Mouse (Mus musculus): ENCODE results near the gene Hoxa1.

Hoxa1 gene

GRCm38 (mm10) chr6:52157466-52158275 is 446 bp downstream of the Hoxa1 start:
- no peak for DNase-seq (ENCODE audit: low spot score)

DNA sequence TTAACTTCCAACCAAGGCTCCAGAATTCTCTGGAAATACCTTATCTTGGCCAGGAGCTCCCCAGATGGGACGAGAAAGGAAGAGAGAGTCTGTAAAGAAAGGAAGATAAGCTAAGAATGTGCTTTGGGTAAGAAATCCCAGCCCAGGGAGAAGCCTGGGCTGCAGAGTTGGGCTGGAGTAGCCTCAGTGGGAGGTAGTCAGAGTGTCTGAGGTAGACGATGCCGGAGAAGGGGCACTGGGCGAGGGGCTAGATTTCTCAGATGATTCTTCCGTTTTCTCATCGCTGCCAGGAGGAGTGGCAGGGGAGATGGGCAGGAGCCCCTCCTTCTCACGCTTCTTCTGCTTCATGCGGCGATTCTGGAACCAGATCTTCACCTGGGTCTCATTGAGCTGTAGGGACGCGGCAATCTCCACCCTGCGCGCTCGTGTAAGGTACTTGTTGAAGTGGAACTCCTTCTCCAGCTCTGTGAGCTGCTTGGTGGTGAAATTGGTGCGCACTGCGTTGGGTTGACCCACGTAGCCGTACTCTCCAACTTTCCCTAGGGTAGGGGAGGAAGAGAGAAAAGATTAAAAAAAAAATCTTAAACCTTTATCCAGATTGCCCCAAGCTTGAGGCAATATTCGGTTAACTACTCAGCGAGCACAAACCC is 1.4 kb downstream of the Hoxa1 start:
- DNase-seq (ENCODE audit: low spot score), result no peak

DNA sequence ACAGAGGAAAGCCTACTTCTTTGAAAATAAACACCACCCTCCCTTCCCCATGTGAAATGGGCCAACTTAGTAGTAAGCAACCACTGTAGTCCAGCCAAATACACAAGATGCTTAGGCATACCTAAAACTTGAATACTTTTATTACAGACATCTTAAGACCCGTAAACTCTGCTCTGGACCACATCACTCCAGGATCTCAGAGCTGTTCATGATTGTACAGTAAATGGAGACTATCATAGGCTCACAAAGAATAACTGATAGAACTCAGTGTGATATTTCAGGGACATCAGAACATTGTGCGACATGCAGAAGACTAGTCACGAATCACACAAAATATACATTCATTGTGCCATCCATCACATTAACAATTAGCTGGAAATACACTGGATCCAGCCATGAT is 2.6 kb downstream of the Hoxa1 start:
- no peak for DNase-seq (ENCODE audit: low spot score)

GRCm38 (mm10) chr6:52154044-52154443 is 4.1 kb downstream of the Hoxa1 start:
- no peak for DNase-seq (ENCODE audit: low spot score)

DNA sequence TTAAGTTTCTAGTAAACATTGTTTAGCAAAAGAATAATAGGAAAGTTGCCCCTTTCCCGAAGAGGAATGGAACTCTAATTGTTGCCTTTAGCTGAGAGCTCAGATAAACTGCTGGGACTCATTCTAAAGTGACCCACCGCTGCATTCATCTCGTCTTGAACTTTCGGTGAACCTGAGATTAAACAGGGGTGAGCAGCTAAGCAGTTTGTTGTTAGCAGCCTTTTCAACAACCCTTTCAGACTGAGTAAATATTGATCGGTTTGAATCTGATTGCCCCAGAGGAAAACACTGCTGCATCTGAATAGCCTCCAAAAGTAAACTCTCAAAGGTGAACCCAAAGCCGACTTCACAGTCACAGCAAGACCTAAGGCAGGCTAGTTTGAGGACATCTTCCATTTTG is 4.8 kb downstream of the Hoxa1 start:
- DNase-seq (ENCODE audit: low spot score), result no peak

- no peak for DNase-seq (ENCODE audit: low spot score)
These were observed 5.6 kb downstream of the Hoxa1 start for GRCm38 (mm10) chr6:52152226-52153193.

DNA sequence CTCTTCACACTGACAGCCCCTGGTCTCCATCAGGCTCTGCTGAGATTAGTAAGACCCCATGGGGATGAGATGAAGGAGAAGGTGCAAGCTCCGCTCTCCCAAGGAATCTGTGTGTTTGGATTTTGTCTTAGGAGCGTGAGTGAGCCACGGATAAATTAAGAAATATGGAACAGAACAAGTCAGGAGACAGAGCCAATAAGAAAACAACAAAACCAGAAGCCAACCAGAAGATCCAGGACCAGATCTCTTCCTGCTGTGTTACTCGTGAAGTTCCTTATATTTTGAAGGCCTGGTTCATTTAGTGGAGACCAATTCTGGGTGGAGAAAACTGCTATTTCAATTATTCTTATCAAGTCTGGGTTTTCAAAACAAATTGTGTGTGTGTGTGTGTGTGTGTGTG is 6.5 kb downstream of the Hoxa1 start:
- DNase-seq (ENCODE audit: low spot score), result no peak

- DNase-seq (ENCODE audit: low spot score), result no peak
These were observed 7.6 kb downstream of the Hoxa1 start for GRCm38 (mm10) chr6:52150401-52150966.

- no peak for DNase-seq (ENCODE audit: low spot score)
These were observed 19.0 kb downstream of the Hoxa1 start for GRCm38 (mm10) chr6:52139115-52139514.

- no peak for DNase-seq (ENCODE audit: low spot score)
These were observed 19.5 kb downstream of the Hoxa1 start for GRCm38 (mm10) chr6:52138576-52138975.

DNA sequence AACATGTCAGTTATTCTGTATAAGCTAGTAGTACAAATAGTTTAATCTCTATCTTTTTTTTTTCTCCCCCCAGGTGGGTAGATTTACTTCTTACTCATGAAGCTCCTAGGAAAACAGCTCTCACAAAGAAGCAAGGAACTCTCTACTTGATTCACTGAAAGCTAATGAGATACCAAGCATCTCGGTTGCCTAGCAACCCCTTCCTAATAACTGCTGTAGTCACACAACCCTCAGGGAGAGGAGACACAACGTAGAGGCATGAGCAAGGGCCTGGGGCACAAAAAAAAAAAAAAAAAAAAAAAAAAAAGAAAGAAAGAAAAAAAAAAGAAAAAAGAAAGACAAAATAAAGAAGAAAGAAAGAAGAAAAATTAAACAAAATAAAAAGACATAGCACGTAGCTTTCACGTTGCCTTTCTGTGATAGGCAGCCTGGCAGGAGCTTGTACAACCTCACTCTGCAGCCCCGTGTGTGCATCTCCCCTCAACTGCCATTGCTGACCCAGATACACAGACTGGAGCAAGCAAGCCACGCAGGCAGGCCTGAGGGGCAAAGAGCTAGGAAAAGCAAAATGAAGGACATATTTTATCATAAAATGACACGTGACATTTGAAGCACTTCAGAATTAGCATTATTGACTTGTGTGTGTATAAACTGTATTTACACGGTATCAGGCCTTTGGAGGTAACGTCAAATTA is 20.1 kb downstream of the Hoxa1 start:
- DNase-seq (ENCODE audit: low spot score), result no peak

GRCm38 (mm10) chr6:52123673-52124072 is 34.4 kb downstream of the Hoxa1 start:
- DNase-seq (ENCODE audit: low spot score), result no peak

- no peak for DNase-seq (ENCODE audit: low spot score)
These were observed 36.9 kb downstream of the Hoxa1 start for GRCm38 (mm10) chr6:52121173-52121572.

DNA sequence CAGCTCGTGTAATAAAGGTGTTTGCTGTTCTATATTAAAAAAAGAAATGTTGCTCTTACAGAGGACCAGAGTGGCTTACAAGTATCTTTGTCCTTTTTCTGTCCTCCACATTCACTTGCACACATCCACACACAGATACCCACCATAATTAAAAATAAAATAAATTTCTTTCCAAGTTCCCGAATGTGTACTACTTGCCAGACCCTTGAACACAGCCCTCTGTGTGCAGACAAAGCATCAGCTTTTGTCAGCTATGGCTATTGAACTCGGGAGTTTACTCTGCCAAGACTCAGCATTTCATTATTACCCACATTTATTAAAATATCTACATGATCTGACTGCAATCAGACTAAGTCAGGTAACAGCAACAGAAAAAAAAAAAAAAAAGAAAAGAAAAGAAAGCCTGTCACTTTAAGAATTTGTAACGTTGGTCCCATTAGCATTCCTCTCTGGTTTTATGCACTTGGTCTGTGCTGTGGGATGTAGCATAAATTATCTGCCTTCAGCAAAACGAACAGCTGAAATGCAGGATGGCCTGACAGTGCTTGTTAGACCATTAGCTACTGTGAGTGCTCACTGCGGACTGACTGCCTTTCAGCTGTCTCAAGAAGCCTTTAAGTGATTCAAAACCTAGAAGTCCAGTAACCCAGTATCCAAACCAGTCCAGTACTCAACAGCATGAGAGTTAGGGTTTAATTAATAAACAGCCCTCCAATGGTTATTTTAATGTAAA is 39.0 kb downstream of the Hoxa1 start:
- no peak for DNase-seq (ENCODE audit: low spot score)

DNA sequence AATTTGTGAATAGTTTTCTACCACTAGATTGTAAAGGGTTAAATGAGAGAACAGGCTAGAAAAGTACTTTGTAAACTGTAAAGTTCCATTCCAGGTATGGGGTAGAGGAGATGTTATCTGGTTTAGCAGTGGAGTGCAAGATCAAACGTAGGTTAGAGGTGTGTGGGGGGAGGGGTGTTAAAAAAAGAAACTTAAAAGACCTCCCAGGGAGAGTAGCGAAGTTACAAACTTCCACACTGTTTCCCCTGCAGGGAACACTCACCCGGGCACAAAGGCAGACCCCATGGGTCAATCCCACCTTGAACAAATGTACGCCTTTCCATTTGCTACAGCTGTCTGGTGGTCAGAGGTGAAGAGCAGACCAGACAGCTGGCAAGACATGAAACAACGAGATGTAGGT is 42.2 kb downstream of the Hoxa1 start:
- no peak for DNase-seq (ENCODE audit: low spot score)

GRCm38 (mm10) chr6:52111846-52112245 is 46.3 kb downstream of the Hoxa1 start:
- DNase-seq (ENCODE audit: low spot score), result no peak

DNA sequence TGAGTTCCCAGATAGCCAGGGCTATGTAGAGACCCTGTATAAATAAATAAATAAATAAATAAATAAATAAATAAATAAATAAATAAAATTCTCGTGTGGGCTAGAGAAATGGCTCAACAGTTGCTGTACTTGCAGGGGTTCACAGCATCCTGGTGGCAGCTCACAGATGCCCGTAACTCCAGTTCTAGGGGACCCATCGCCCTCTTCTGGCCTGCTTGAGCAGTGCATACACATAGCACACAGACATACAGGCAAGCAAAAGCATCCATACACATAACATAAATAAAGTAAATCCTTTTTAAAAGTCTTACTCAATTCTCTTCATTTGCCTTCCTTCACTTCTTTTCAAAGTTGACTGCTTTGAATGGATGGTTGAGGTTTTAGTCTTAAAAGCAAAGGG is 50.7 kb downstream of the Hoxa1 start:
- DNase-seq (ENCODE audit: low spot score), result no peak

DNA sequence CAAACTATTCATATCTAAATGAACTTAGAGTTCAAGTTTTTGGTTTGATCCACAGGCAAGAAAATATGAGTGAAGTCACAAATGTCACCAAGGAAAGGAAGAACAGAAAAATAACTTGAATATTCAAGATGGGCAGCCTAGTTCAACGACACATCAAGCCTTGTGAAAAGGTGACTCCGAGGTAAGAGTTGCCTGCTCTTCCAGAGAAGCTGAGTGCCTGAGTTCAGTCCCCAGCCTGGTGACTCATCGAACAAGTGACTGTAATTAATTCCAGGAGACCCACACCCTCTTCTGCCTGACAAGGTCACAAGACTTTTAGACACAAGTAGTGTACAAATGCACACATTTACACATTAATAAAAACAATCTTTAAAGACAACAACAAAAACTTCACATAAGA is 51.4 kb downstream of the Hoxa1 start:
- DNase-seq (ENCODE audit: low spot score), result no peak

DNA sequence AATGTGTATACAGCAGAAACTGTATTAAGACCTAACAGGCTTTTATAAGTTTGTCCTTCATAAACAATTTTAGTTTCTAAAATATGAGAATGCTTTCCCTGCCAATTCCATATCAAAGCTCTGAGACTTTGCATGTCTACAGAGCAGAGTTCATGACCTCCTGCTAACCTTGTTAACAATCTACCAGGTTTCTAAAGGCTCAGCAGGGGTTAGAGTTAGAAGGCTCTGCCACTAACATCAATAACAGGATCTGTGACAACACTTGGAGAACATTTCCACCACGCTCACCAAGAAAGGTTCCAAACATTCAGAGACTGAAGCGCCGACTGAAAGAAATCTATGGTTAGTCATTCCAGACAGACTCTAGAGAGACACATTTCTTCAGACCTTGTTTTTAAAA is 51.9 kb downstream of the Hoxa1 start:
- DNase-seq (ENCODE audit: low spot score), result no peak
